Mouse (Mus musculus): Measurements from ENCODE around the gene Dnm2. TPM values are rescaled to one million over a fixed set of nuclear protein-coding genes. Genes with fewer than 3 reads are reported as not detected.
A peak's percentile ranks its signal among the peaks of the same experiment; 100 is the strongest.

The Dnm2 gene
- polyA plus RNA-seq, 1 experiment from 2014 or later = 58.2 TPM

GRCm38 (mm10) chr9:21455103-21455770, 30.5 kb downstream of the Dnm2 start:
- peaks cover 6% of the 10 kb centered on the region; the same call in 1 of the 2 replicates for H3K36me3 ChIP-seq (ENCODE audit: control insufficient read depth, insufficient read depth, low read length)
- no peak overlapping the region for H3K9ac ChIP-seq (ENCODE audit: low read length)
- ATAC-seq (ENCODE audit: insufficient number of reproducible peaks, insufficient read depth, low FRiP score, low read depth) = no peak
- H3K27ac ChIP-seq (replicated peaks in 1 of 2; ENCODE audit: control insufficient read depth in 1 of 2, insufficient read depth in 1 of 2, low read depth in 2 of 2, low read length in 2 of 2) = no peak overlapping the region; a peak in 1 of 4 replicates
- H3K9me3 ChIP-seq (ENCODE audit: control insufficient read depth, low read length) = no peaks in the 10 kb centered on the region
- no peak overlapping the region for H3K4me3 ChIP-seq (ENCODE audit: control insufficient read depth in 1 of 2, insufficient read depth in 1 of 2, low read depth in 1 of 2, low read length in 2 of 2)
- H3K27me3 ChIP-seq (ENCODE audit: control insufficient read depth, insufficient read depth, low read length) = no peaks in the 10 kb centered on the region
- no peak overlapping the region for H3K4me2 ChIP-seq (ENCODE audit: low read length)
- 66% methylated on average over 4 of the region's 4 CpGs for WGBS
- peaks cover 15 to 35% of the 10 kb centered on the region in 2 experiments for H3K4me1 ChIP-seq (ENCODE audit: control insufficient read depth in 2 of 2, insufficient read depth in 2 of 2, low read length in 2 of 2)

DNA sequence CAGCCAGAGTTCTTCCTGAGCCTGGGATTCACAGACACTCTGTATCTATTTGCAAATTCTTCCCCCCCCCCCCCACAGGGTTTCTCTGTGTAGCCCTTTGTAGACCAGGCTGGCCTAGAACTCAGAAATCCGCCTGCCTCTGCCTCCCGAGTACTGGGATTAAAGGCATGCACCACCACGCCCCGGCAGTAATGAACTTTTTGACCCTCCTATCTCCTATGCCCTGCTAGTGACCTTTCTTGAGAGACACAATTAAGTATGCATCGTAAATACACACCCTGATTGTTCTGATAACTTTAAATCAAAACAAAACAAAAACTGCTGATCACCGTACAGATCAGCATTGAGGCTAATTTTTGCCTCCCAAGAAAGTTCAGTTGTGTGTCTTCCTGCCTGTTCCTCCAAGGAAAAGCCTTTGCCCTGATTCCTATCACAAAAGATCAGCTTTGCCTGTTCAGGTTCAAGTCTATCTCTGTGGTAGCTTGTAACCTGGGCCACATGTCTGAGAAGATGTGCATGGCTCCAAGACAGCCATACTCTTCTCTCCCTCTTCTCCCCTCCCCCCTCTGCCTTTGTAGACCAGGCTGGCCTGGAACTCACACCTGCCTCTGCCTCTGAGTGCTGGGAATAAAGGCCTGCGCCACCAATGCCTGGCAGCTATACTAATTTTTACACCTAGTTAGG, 31.7 kb downstream of the Dnm2 start:
- H3K9me3 ChIP-seq (ENCODE audit: control insufficient read depth, low read length) = no peaks in the 10 kb centered on the region
- H3K4me3 ChIP-seq (ENCODE audit: control insufficient read depth in 1 of 2, insufficient read depth in 1 of 2, low read depth in 1 of 2, low read length in 2 of 2) = no peak overlapping the region
- H3K36me3 ChIP-seq (ENCODE audit: control insufficient read depth, insufficient read depth, low read length) = peaks cover 9% of the 10 kb centered on the region; the same call in 1 of the 2 replicates
- H3K27me3 ChIP-seq (ENCODE audit: control insufficient read depth, insufficient read depth, low read length) = no peaks in the 10 kb centered on the region
- ATAC-seq (ENCODE audit: insufficient number of reproducible peaks, insufficient read depth, low FRiP score, low read depth) = no peak
- H3K27ac ChIP-seq (replicated peaks in 1 of 2; ENCODE audit: control insufficient read depth in 1 of 2, insufficient read depth in 1 of 2, low read depth in 2 of 2, low read length in 2 of 2) = no peak overlapping the region
- H3K4me1 ChIP-seq (ENCODE audit: control insufficient read depth in 2 of 2, insufficient read depth in 2 of 2, low read length in 2 of 2) = peaks cover 13 to 30% of the 10 kb centered on the region in 2 experiments
- H3K4me2 ChIP-seq (ENCODE audit: low read length) = no peak overlapping the region
- WGBS = 88% methylated on average over 7 of the region's 7 CpGs
- H3K9ac ChIP-seq (ENCODE audit: low read length) = no peak overlapping the region

GRCm38 (mm10) chr9:21456930-21457634, 32.4 kb downstream of the Dnm2 start:
- peaks cover 9 to 27% of the 10 kb centered on the region in 2 experiments for H3K4me1 ChIP-seq (ENCODE audit: control insufficient read depth in 2 of 2, insufficient read depth in 2 of 2, low read length in 2 of 2)
- no peak for ATAC-seq (ENCODE audit: insufficient number of reproducible peaks, insufficient read depth, low FRiP score, low read depth)
- H3K9ac ChIP-seq (ENCODE audit: low read length) = no peak overlapping the region
- no peak overlapping the region for H3K4me2 ChIP-seq (ENCODE audit: low read length)
- H3K4me3 ChIP-seq (ENCODE audit: control insufficient read depth in 1 of 2, insufficient read depth in 1 of 2, low read depth in 1 of 2, low read length in 2 of 2) = no peak overlapping the region
- H3K36me3 ChIP-seq (ENCODE audit: control insufficient read depth, insufficient read depth, low read length) = peaks cover 11% of the 10 kb centered on the region; the same call in 1 of the 2 replicates
- no peaks in the 10 kb centered on the region for H3K27me3 ChIP-seq (ENCODE audit: control insufficient read depth, insufficient read depth, low read length)
- H3K27ac ChIP-seq (replicated peaks in 1 of 2; ENCODE audit: control insufficient read depth in 1 of 2, insufficient read depth in 1 of 2, low read depth in 2 of 2, low read length in 2 of 2) = no peak overlapping the region
- H3K9me3 ChIP-seq (ENCODE audit: control insufficient read depth, low read length) = no peaks in the 10 kb centered on the region
- 84% methylated on average over 10 of the region's 10 CpGs for WGBS

GRCm38 (mm10) chr9:21458821-21459220, 34.1 kb downstream of the Dnm2 start:
- Histone ChIP-seq H3K9me3 (ENCODE audit: control insufficient read depth, low read length) (no peaks in the 10 kb centered on the region), H3K27ac (replicated peaks in 1 of 2; ENCODE audit: control insufficient read depth in 1 of 2, insufficient read depth in 1 of 2, low read depth in 2 of 2, low read length in 2 of 2) (no peak overlapping the region), H3K9ac (ENCODE audit: low read length) (no peak overlapping the region), H3K4me1 (ENCODE audit: control insufficient read depth in 2 of 2, insufficient read depth in 2 of 2, low read length in 2 of 2) (peaks cover 20 to 32% of the 10 kb centered on the region in 2 experiments), H3K4me2 (ENCODE audit: low read length) (no peak overlapping the region), H3K4me3 (ENCODE audit: control insufficient read depth in 1 of 2, insufficient read depth in 1 of 2, low read depth in 1 of 2, low read length in 2 of 2) (no peak overlapping the region), H3K27me3 (ENCODE audit: control insufficient read depth, insufficient read depth, low read length) (no peaks in the 10 kb centered on the region), H3K36me3 (ENCODE audit: control insufficient read depth, insufficient read depth, low read length) (peaks cover 11% of the 10 kb centered on the region; the same call in 1 of the 2 replicates)
- WGBS = 74% methylated on average over 3 of the region's 3 CpGs
- ATAC-seq (ENCODE audit: insufficient number of reproducible peaks, insufficient read depth, low FRiP score, low read depth) = no peak

DNA sequence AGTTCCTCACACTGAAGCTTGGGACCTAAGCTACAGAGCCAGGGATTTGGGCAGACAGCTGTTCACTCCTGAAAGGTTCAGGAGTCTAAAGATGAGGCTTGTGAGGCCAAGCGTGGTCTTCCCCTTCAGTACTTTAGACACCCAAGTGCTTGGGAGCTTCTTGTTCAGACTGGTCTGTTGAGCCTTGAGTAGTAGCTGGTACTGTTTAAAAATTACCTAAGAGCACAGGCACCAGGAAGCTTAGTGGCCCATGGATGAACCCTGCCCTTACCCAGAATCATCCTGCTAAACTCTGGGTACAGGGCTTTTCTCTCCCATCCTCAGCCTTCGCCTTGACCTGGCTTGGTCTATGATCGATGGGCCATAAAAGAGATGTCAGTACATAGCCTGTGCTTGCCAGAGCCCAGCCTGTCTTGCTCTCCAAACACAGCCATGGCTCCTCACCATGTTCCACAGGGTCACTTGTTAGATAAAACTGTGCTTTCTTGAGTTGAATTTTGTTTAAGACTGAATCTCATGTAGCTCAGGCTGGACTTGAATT, 35.8 kb downstream of the Dnm2 start:
- H3K27me3 ChIP-seq (ENCODE audit: control insufficient read depth, insufficient read depth, low read length) = no peaks in the 10 kb centered on the region
- no peak overlapping the region for H3K4me3 ChIP-seq (ENCODE audit: control insufficient read depth in 1 of 2, insufficient read depth in 1 of 2, low read depth in 1 of 2, low read length in 2 of 2)
- peaks cover 19 to 32% of the 10 kb centered on the region in 2 experiments for H3K4me1 ChIP-seq (ENCODE audit: control insufficient read depth in 2 of 2, insufficient read depth in 2 of 2, low read length in 2 of 2)
- WGBS = 93% methylated on average over 3 of the region's 3 CpGs
- H3K9ac ChIP-seq (ENCODE audit: low read length) = no peak overlapping the region
- H3K9me3 ChIP-seq (ENCODE audit: control insufficient read depth, low read length) = no peaks in the 10 kb centered on the region
- no peak overlapping the region for H3K27ac ChIP-seq (replicated peaks in 1 of 2; ENCODE audit: control insufficient read depth in 1 of 2, insufficient read depth in 1 of 2, low read depth in 2 of 2, low read length in 2 of 2)
- H3K36me3 ChIP-seq (ENCODE audit: control insufficient read depth, insufficient read depth, low read length) = peaks cover 15% of the 10 kb centered on the region
- H3K4me2 ChIP-seq (ENCODE audit: low read length) = no peak overlapping the region
- ATAC-seq (ENCODE audit: insufficient number of reproducible peaks, insufficient read depth, low FRiP score, low read depth) = no peak

GRCm38 (mm10) chr9:21463138-21463590, 38.5 kb downstream of the Dnm2 start:
- 7% methylated on average over 5 of the region's 5 CpGs for WGBS
- H3K9me3 ChIP-seq (ENCODE audit: control insufficient read depth, low read length) = no peaks in the 10 kb centered on the region
- H3K4me1 ChIP-seq (ENCODE audit: control insufficient read depth in 2 of 2, insufficient read depth in 2 of 2, low read length in 2 of 2) = peaks cover 19 to 30% of the 10 kb centered on the region in 2 experiments
- H3K9ac ChIP-seq (ENCODE audit: low read length) = peak overlapping the region; percentile 31
- no peak overlapping the region for H3K4me3 ChIP-seq (ENCODE audit: control insufficient read depth in 1 of 2, insufficient read depth in 1 of 2, low read depth in 1 of 2, low read length in 2 of 2)
- H3K4me2 ChIP-seq (ENCODE audit: low read length) = peak overlapping the region; percentile 27
- peak overlapping the region; percentile 84 to 89 for H3K27ac ChIP-seq (replicated peaks in 1 of 2; ENCODE audit: control insufficient read depth in 1 of 2, insufficient read depth in 1 of 2, low read depth in 2 of 2, low read length in 2 of 2)
- H3K27me3 ChIP-seq (ENCODE audit: control insufficient read depth, insufficient read depth, low read length) = no peaks in the 10 kb centered on the region
- ATAC-seq (ENCODE audit: insufficient number of reproducible peaks, insufficient read depth, low FRiP score, low read depth) = peak; percentile 66
- H3K36me3 ChIP-seq (ENCODE audit: control insufficient read depth, insufficient read depth, low read length) = peaks cover 39% of the 10 kb centered on the region

DNA sequence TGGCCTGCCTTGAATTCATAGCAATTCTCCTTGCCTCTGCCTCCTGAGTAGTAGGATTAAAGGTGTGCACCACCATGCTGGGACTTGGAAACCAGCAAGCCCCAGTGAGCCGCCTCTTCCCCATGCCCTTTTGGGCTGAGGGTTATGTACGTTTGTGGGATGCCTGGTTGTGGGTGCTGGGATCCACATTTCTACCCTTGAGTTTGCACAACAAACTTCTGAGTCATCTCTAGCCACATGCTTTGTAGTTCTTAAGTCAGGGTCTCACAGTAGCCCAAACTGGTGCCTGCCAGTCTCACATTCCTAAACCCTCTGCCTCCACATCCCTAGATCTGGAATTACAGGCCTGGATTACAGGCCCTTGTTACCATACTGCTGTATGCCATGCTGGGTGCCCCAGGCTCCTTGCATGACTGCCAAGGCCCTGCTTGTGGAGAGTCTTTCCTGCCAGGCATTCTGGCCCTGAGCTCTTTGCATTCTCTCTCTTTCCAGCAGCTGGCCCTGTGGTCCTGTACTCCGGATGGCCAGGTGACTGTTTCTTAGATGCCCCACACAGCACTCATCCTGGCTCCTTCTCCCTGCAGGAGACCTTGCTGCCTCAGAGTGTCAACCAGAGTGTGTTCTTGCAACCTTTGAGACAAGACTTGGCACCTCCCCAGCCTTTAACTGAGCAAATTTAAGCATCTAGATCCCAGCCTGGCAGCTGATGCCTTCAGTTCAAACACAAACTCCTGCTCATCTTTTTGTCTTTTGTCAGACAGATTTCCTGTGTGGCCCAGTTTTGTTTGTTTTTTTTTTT, 39.3 kb downstream of the Dnm2 start:
- Histone ChIP-seq H3K4me3 (ENCODE audit: control insufficient read depth in 1 of 2, insufficient read depth in 1 of 2, low read depth in 1 of 2, low read length in 2 of 2) (no peak overlapping the region), H3K9me3 (ENCODE audit: control insufficient read depth, low read length) (no peaks in the 10 kb centered on the region), H3K4me2 (ENCODE audit: low read length) (peak overlapping the region; percentile 27), H3K36me3 (ENCODE audit: control insufficient read depth, insufficient read depth, low read length) (peaks cover 47% of the 10 kb centered on the region), H3K27ac (replicated peaks in 1 of 2; ENCODE audit: control insufficient read depth in 1 of 2, insufficient read depth in 1 of 2, low read depth in 2 of 2, low read length in 2 of 2) (peak overlapping the region; percentile 84 to 89), H3K27me3 (ENCODE audit: control insufficient read depth, insufficient read depth, low read length) (no peaks in the 10 kb centered on the region), H3K9ac (ENCODE audit: low read length) (peak overlapping the region; percentile 27), H3K4me1 (ENCODE audit: control insufficient read depth in 2 of 2, insufficient read depth in 2 of 2, low read length in 2 of 2) (peaks cover 19 to 26% of the 10 kb centered on the region in 2 experiments)
- no peak for ATAC-seq (ENCODE audit: insufficient number of reproducible peaks, insufficient read depth, low FRiP score, low read depth)
- WGBS = 60% methylated on average over 3 of the region's 3 CpGs
